Mouse (Mus musculus) testis, adult 2 months (tissue): Measurements from ENCODE around the gene Mfsd2a.

Source experiments
- CTCF ChIP-seq: fragments of 200-500 bp; IDR thresholded peaks from 2 replicates; pipeline ENCODE4 v1.5.1; 2012; ENCODE audit warnings: low read depth, mild to moderate bottlenecking, inconsistent platforms, low read length, moderate library complexity; ENCODE audit not compliant: control insufficient read depth, insufficient read depth, insufficient replicate concordance
- POLR2A ChIP-seq: fragments of 200-500 bp; IDR thresholded peaks from 2 replicates; pipeline ENCODE4 v1.6.1; 2012; ENCODE audit warnings: low read depth, mild to moderate bottlenecking, inconsistent platforms, low read length, moderate library complexity; ENCODE audit not compliant: control insufficient read depth

- TF ChIP-seq CTCF (no peak), POLR2A (no peak)
Measured at GRCm38 (mm10) chr4:122992276-122992675, 31.3 kb upstream of the Mfsd2a start.
